Mouse (Mus musculus) neural tube, postnatal 0 days (tissue): ENCODE data around the gene Ear10. TPM values are rescaled to one million over a fixed set of nuclear protein-coding genes. Genes with fewer than 3 reads are reported as not detected.

Experiments
- polyA plus RNA-seq: library from polyadenylated mRNA; unstranded; fragments of >200 nt; fragmentation: Nextera tagmentation; extraction: Ambion mirVana; gene quantifications from 2 replicates; pipeline ENCODE4 v1.2.1, GENCODE M21; 2015

Gene Ear10
- polyA plus RNA-seq, result not detected in 2 replicates

GRCm38 (mm10) chr14:43923459-43923858 lies at the start of gene Ear10:
Ear10 (minus strand) TSS chr14:43923559.

GRCm38 (mm10) chr14:43956769-43957168 lies 33.4 kb upstream of the Ear10 start, which contains the start of gene Ang5:
Ang5 (plus strand) TSS chr14:43957069.

GRCm38 (mm10) chr14:43924688-43925403 lies 1.5 kb upstream of the Ear10 start, which contains the start of gene Gm8113:
Gm8113 (plus strand) TSS chr14:43925390.

GRCm38 (mm10) chr14:43875417-43875816 lies 47.9 kb downstream of the Ear10 start, which contains the start of gene Ear1:
Ear1 (minus strand) TSS chr14:43875517.

Other genes with a start within 250 kb of the Ear10 start
- gene Gm8165, start 246.4 kb downstream of the Ear10 start, polyA plus RNA-seq, result not detected in 2 replicates
- gene Gm7324, start 225.7 kb downstream of the Ear10 start, polyA plus RNA-seq, result 0.72 and 1.2 TPM in 2 replicates
- not detected in 2 replicates for gene Gm16506, start 196.1 kb downstream of the Ear10 start, polyA plus RNA-seq
- gene Gm6526, start 175.7 kb downstream of the Ear10 start, polyA plus RNA-seq, result not detected in 2 replicates
- not detected in 2 replicates for gene Gm8180, start 138.8 kb downstream of the Ear10 start, polyA plus RNA-seq
- not detected in 2 replicates for gene Ear1, start 48.0 kb downstream of the Ear10 start, polyA plus RNA-seq
- 2.9 and 3.2 TPM in 2 replicates for gene Gm8113, start 1.8 kb upstream of the Ear10 start, polyA plus RNA-seq
- not detected in 2 replicates for gene Ang5, start 33.5 kb upstream of the Ear10 start, polyA plus RNA-seq
- not detected in 2 replicates for gene Ang6, start 78.7 kb upstream of the Ear10 start, polyA plus RNA-seq
- gene Ear2, start 179.1 kb upstream of the Ear10 start, polyA plus RNA-seq, result not detected in 2 replicates
- not detected in 2 replicates for gene Gm3327, start 200.3 kb upstream of the Ear10 start, polyA plus RNA-seq